Mouse (Mus musculus) right cerebral cortex, adult 18-20 months (tissue): Measurements from ENCODE around the gene Hsf4.
A peak's percentile ranks its signal among the peaks of the same experiment; 100 is the strongest.
"Not testable (repeated sequence)": the region's sequence is repeated elsewhere in the genome, so short reads cannot be mapped to it uniquely, and the experiment has no call there.

Experiments
- DNase-seq: peaks from one replicate; pipeline ENCODE4 v3.0.0; 2022; ENCODE audit warnings: mixed read lengths

The Hsf4 gene

GRCm38 (mm10) chr8:105269461-105269947, at the start of gene Hsf4:
Hsf4 (plus strand) TSS chr8:105269801.
- DNase-seq = peak; percentile 73

GRCm38 (mm10) chr8:105223850-105224249, 45.8 kb upstream of the Hsf4 start:
- no peak for DNase-seq

GRCm38 (mm10) chr8:105224413-105225271, 45.0 kb upstream of the Hsf4 start, which contains the start of gene D230025D16Rik:
D230025D16Rik (plus strand) TSS chr8:105225145.
- peak; percentile 95 for DNase-seq

GRCm38 (mm10) chr8:105225272-105225593, 44.4 kb upstream of the Hsf4 start:
- no peak for DNase-seq

DNA sequence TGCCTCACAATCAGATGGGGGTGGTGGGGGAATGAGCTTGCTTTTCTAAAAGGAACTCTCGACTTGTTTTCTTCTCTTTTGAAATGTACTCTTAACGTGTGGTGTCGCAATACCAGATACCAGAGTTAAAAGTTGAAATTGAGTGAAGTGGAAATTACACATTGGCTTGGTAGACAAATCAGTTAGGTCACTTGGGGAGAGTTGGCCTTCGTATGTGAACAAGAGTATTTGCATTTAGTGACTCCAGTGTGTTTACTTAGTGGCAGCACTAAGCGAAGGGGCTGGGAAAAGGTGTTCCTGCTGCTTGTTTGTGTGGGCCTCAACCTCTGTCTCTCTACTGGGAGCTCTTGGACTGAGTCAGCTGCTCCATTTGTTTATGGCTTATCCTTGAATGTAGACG, 43.7 kb upstream of the Hsf4 start:
- no peak for DNase-seq

- no peak for DNase-seq
Observed at GRCm38 (mm10) chr8:105231503-105232320, 37.9 kb upstream of the Hsf4 start.

- DNase-seq = not testable (repeated sequence)
Observed at GRCm38 (mm10) chr8:105232321-105232693, 37.3 kb upstream of the Hsf4 start.

DNA sequence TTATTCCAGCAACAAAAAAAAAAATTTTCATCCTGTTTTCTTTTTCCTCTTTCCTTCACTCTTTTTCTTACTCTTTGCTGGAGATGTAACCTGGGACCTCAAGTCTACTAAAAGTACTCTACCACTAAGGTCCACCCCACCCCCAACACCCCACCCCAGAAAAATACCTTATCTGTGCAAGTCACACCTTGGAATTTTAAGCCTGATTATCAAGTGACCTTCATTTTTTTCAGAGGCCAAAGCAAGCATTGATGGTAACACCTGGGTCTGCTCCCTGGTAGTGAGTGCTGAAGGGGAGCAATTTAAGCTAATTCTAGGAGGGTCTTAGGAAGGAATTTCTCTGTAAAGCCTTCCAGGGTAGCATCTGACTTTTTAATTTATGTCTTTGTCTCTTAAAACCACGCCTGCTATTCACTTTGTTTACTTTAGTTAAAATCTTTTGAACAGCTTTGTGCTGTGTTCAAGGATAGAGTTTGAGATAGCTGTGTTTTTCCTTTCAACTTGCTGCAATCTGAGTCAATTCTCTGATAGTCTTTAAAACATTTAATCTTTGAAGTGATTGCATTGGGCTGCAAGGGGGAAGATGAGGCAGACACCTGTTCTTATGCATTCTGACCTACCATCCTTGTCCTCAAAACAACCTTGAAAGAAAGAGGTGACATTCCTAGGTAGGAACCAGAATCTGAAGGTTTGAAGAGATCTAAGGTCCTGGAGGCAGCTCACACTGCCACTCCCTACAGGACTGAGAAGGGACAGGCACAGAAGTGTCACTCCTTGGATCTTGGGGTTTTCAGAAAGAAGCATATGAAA, 36.3 kb upstream of the Hsf4 start:
- no peak for DNase-seq

DNA sequence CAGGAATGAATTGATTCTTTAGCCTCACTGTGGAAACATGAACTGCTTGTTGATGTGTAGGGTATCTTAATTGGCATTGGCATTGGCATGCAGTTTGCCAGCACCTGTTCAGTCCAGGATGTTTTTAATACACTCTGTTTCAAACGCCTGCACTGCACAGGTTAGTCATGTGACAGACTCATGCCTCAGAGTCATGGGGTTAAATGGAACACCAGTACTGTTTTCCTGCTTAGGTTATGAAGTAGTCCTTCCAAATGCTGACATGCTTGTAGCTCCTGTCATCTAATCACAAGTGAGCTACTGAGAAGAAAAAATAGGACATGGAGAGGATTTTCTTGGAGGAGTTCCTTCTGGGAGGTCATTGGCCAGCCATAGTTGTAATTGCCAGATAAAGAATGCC, 34.4 kb upstream of the Hsf4 start:
- no peak for DNase-seq

GRCm38 (mm10) chr8:105237442-105238142, 32.0 kb upstream of the Hsf4 start:
- no peak for DNase-seq

- DNase-seq = no peak
Observed at GRCm38 (mm10) chr8:105241016-105241415, 28.6 kb upstream of the Hsf4 start.

- DNase-seq = no peak
Observed at GRCm38 (mm10) chr8:105251954-105252353, 17.6 kb upstream of the Hsf4 start.

DNA sequence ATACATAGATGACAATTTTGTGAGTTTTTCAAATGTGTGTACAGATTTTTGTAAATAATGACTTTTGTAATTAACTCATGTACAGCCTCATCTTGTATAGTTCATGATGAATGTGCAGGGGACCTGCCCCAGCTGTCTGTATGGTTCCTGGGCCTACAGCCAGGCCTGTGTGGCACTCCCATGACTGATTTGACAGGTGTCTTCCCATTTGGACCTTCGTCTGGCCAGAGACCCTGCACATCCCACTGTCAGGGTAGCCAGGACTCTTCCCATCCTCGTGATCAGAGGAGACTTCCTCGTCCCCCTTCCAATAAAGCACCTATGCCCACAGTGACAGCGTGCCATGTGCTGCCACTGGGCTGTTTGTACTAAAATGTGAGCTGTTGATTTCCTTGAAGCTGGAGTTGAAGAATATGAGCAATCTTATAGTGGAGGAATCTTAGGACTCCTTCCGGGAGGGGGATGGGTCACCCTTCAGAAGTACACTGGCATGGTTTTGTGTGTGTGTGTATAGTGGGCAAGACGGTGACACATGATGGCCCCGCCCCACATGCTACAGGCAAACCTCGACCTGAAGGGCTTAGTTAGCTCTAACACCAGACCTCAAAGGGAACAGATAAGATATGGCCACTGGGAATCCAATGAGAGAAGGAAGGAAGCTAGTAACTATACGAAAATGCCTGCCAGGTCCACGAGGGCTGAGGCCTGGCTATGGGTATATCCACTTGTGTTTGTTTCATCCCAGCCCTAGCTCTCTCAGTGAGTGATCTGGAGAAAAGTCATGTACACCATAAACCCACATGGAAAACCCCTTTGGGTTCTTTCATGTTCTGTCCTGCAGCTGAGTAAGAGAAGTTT, 16.7 kb upstream of the Hsf4 start:
- DNase-seq = no peak

GRCm38 (mm10) chr8:105253766-105254151, 15.8 kb upstream of the Hsf4 start:
- no peak for DNase-seq

DNA sequence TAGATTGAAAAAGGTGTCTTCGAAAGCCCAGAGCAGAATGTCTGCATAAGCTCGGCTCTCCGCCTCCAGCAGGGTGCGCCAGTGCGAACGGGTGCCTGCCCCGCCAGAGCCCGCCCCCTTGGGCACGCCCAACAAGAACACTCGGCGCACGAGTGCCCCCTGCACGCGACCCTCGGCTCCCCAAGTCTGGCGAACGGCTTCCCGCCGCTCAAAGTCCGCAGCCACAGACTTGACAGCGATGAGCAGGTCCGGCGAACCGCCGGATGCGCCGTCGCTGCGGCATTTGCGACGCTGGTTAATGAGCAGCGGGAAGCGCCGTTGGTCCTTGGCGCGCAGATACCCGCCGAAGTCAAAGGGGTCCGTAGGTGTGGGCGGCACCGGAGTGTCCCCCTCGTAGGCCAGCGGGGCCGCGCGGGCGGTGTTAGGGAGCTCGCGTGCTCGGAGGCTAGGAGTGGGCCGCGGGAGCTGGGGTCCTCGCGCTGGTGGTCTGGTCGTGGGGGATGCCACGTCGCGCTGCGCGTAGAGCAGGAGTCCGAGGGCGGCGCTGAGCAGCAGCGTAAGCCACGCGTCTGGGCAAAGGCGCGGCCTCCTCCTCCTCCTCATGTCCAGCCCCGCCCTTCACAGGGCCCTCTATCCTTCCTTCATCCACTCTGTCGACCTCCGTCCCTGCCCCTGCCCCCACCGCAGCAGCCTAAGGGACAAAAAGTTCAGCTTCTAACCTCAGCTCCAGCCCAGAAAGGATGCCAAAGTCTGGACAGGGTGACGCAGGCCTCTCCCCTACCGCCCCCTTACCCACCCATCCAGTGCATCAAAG, 15.2 kb upstream of the Hsf4 start:
- peak; percentile 90 for DNase-seq

- no peak for DNase-seq
Observed at GRCm38 (mm10) chr8:105254966-105255350, 14.6 kb upstream of the Hsf4 start, which contains the start of gene B3gnt9. B3gnt9 (minus strand) TSS chr8:105255153.

GRCm38 (mm10) chr8:105257318-105258114, 12.1 kb upstream of the Hsf4 start:
- no peak for DNase-seq

- no peak for DNase-seq
Observed at GRCm38 (mm10) chr8:105258911-105259720, 10.5 kb upstream of the Hsf4 start.
